Mouse (Mus musculus) stomach, postnatal 0 days (tissue): Measurements from ENCODE around the gene Dcaf8. TPM values are rescaled to one million over a fixed set of nuclear protein-coding genes. Genes with fewer than 3 reads are reported as not detected.
A peak's percentile ranks its signal among the peaks of the same experiment; 100 is the strongest.

Experiments
- ATAC-seq: fragments of 200-750 bp; cut with Nextera tagmentation; 2 replicates; pipeline ENCODE4 v1.8.0; 2017; ENCODE audit not compliant: low FRiP score, low TSS enrichment
- DNase-seq: peaks from one replicate; pipeline ENCODE4 v3.0.0-alpha.2; 2016; ENCODE audit warnings: low spot score
- H3K27ac ChIP-seq: fragments of 300-500 bp; sonication (generic); replicated peaks from 2 replicates; pipeline ENCODE4 v1.5.1; 2014; ENCODE audit warnings: mild to moderate bottlenecking, control low read depth
- H3K27me3 ChIP-seq: fragments of 300-500 bp; sonication (generic); 2 replicates; pipeline ENCODE4 v1.6.1; 2014; ENCODE audit warnings: low read length; ENCODE audit not compliant: control insufficient read depth, insufficient read depth
- H3K36me3 ChIP-seq: fragments of 300-500 bp; sonication (generic); 2 replicates; pipeline ENCODE4 v1.6.1; 2014; ENCODE audit warnings: low read length, mixed read lengths; ENCODE audit not compliant: control insufficient read depth, insufficient read depth
- H3K4me1 ChIP-seq: fragments of 300-500 bp; sonication (generic); replicated peaks from 2 replicates; pipeline ENCODE4 v1.6.1; 2014; ENCODE audit warnings: antibody characterized with exemption; ENCODE audit not compliant: control insufficient read depth, insufficient read depth
- H3K4me2 ChIP-seq: fragments of 300-500 bp; sonication (generic); replicated peaks from 2 replicates; pipeline ENCODE4 v1.6.1; 2014; ENCODE audit warnings: low read depth, mild to moderate bottlenecking, control low read depth, moderate library complexity
- H3K4me3 ChIP-seq: fragments of 300-500 bp; sonication (generic); 2 replicates; pipeline ENCODE4 v1.5.1; 2014; ENCODE audit warnings: low read depth, low read length, control low read depth
- H3K9ac ChIP-seq: fragments of 300-500 bp; sonication (generic); 2 replicates; pipeline ENCODE4 v1.6.1; 2014; ENCODE audit warnings: mild to moderate bottlenecking, low read length, control low read depth, mixed read lengths
- H3K9me3 ChIP-seq: fragments of 300-500 bp; sonication (generic); 2 replicates; pipeline ENCODE4 v1.6.1; 2016; ENCODE audit warnings: low read length; ENCODE audit not compliant: control insufficient read depth
- CTCF ChIP-seq: IDR thresholded peaks from 2 replicates; pipeline ENCODE4 v1.5.1; 2016; ENCODE audit warnings: antibody characterized with exemption, low read depth, mild to moderate bottlenecking, moderate library complexity
- EP300 ChIP-seq: optimal IDR thresholded peaks from 2 replicates; pipeline ENCODE3; 2016; ENCODE audit warnings: antibody characterized with exemption
- WGBS: fragments of 180-500 bp; shearing (Covaris S2); extraction: QIAGEN DNeasy Blood & Tissue Kit; methylation state at CpG from one replicate; pipeline ENCODE4 v1.1.7; 2014; 5-methylcytosine and 5-hydroxymethylcytosine counted together
- polyA plus RNA-seq: library from polyadenylated mRNA; unstranded; fragments of >200 nt; fragmentation: Nextera tagmentation; extraction: Ambion mirVana; gene quantifications from 2 replicates; pipeline ENCODE4 v1.2.1, GENCODE M21; 2015

Dcaf8 gene
- 57.0 and 59.8 TPM in 2 replicates for polyA plus RNA-seq

GRCm38 (mm10) chr1:172147835-172148278 is at the start of gene Dcaf8:
TSS of gene Dcaf8 (plus strand) at chr1:172148084.
- Histone ChIP-seq H3K9ac (peak within 1 kb of the TSS; percentile 100), H3K27ac (peak within 1 kb of the TSS; percentile 99), H3K4me1 (no peaks in the 10 kb centered on the region), H3K9me3 (no peaks in the 10 kb centered on the region), H3K27me3 (no peaks in the 10 kb centered on the region), H3K4me2 (peak within 1 kb of the TSS; percentile 76), H3K4me3 (peak within 1 kb of the TSS; percentile 99), H3K36me3 (peaks cover 3% of the 10 kb centered on the region)
- 0% methylated on average over 42 of the region's 42 CpGs for WGBS
- TF ChIP-seq CTCF = no peak
- no peak for TF ChIP-seq EP300
- peak; percentile 98 for DNase-seq
- ATAC-seq = peak; percentile 100

- ATAC-seq (no peak), DNase-seq (peak; percentile 27)
- Histone ChIP-seq H3K4me3 (no peak overlapping the region), H3K4me2 (no peak overlapping the region), H3K36me3 (peaks cover 32% of the 10 kb centered on the region), H3K9me3 (no peaks in the 10 kb centered on the region), H3K4me1 (no peaks in the 10 kb centered on the region), H3K9ac (no peak overlapping the region), H3K27ac (no peak overlapping the region), H3K27me3 (no peaks in the 10 kb centered on the region)
- TF ChIP-seq CTCF (no peak), EP300 (no peak)
- WGBS = 83% methylated on average over 6 of the region's 6 CpGs
Measured at GRCm38 (mm10) chr1:172099325-172100033, 48.4 kb upstream of the Dcaf8 start.

GRCm38 (mm10) chr1:172103619-172104018 is 44.3 kb upstream of the Dcaf8 start:
- ATAC-seq (no peak), DNase-seq (no peak)
- no peak overlapping the region for H3K4me3 ChIP-seq
- no peaks in the 10 kb centered on the region for H3K9me3 ChIP-seq
- peaks cover 39% of the 10 kb centered on the region for H3K36me3 ChIP-seq
- H3K4me1 ChIP-seq = no peaks in the 10 kb centered on the region
- H3K27ac ChIP-seq = no peak overlapping the region
- H3K27me3 ChIP-seq = no peaks in the 10 kb centered on the region
- TF ChIP-seq CTCF (no peak), EP300 (no peak)
- H3K4me2 ChIP-seq = no peak overlapping the region
- no peak overlapping the region for H3K9ac ChIP-seq
- 76% methylated on average over 4 of the region's 4 CpGs for WGBS

- no peaks in the 10 kb centered on the region for H3K27me3 ChIP-seq
Measured at GRCm38 (mm10) chr1:172105101-172105500, 42.8 kb upstream of the Dcaf8 start.

GRCm38 (mm10) chr1:172107777-172108477 is 40.0 kb upstream of the Dcaf8 start:
- Histone ChIP-seq H3K9ac (no peak overlapping the region), H3K4me2 (no peak overlapping the region), H3K27ac (no peak overlapping the region), H3K4me1 (no peaks in the 10 kb centered on the region), H3K9me3 (no peaks in the 10 kb centered on the region), H3K27me3 (no peaks in the 10 kb centered on the region), H3K36me3 (peaks cover 45% of the 10 kb centered on the region), H3K4me3 (no peak overlapping the region)
- WGBS = 85% methylated on average over 10 of the region's 10 CpGs
- DNase-seq (no peak), ATAC-seq (no peak)
- TF ChIP-seq EP300 = no peak
- TF ChIP-seq CTCF = no peak

More at GRCm38 (mm10) chr1:172105101-172105500, 42.8 kb upstream of the Dcaf8 start:
- 78% methylated on average over 11 of the region's 11 CpGs for WGBS
- TF ChIP-seq CTCF (peak; percentile 31), EP300 (no peak)
- ATAC-seq (no peak), DNase-seq (no peak)
- H3K4me3 ChIP-seq = no peak overlapping the region
- no peaks in the 10 kb centered on the region for H3K4me1 ChIP-seq
- no peak overlapping the region for H3K27ac ChIP-seq
- H3K9me3 ChIP-seq = no peaks in the 10 kb centered on the region
- H3K4me2 ChIP-seq = no peak overlapping the region
- H3K36me3 ChIP-seq = peaks cover 42% of the 10 kb centered on the region
- H3K9ac ChIP-seq = no peak overlapping the region

GRCm38 (mm10) chr1:172116948-172117347 is 30.9 kb upstream of the Dcaf8 start:
- Histone ChIP-seq H3K4me2 (no peak overlapping the region), H3K27ac (no peak overlapping the region), H3K9ac (no peak overlapping the region), H3K36me3 (peaks cover 60% of the 10 kb centered on the region), H3K4me1 (no peaks in the 10 kb centered on the region), H3K4me3 (no peak overlapping the region), H3K9me3 (no peaks in the 10 kb centered on the region), H3K27me3 (no peaks in the 10 kb centered on the region)
- TF ChIP-seq CTCF (no peak), EP300 (no peak)
- DNase-seq = no peak
- 93% methylated on average over 5 of the region's 5 CpGs for WGBS
- no peak for ATAC-seq
